In genomic region chr5:122344260-122344659, GRCm38 (mm10) we compare ENCODE assay signal across 8 mouse cellular contexts. TPM values are rescaled to one million over a fixed set of nuclear protein-coding genes. Genes with fewer than 3 reads are reported as not detected.
DNase-seq lines count a peak whose midpoint lies in the region; ATAC-seq and TF ChIP-seq lines count a peak whose summit lies in the region.

No protein-coding gene starts in this region.

- no peaks in the 10 kb centered on the region for H3K27me3 ChIP-seq in neural tube, embryonic 15.5 days (replicated peaks)
- no peaks in the 10 kb centered on the region for H3K27me3 ChIP-seq in forebrain, postnatal 0 days (ENCODE audit: insufficient read depth, low read length)
- H3K27me3 ChIP-seq in intestine, embryonic 14.5 days (replicated peaks; ENCODE audit: control insufficient read depth, insufficient read depth, low read length): no peaks in the 10 kb centered on the region
- no peaks in the 10 kb centered on the region for H3K27me3 ChIP-seq in liver, embryonic 11.5 days (replicated peaks; ENCODE audit: control insufficient read depth, insufficient read depth, low read length)
- no peaks in the 10 kb centered on the region for H3K27me3 ChIP-seq in thymus, adult 2 months (ENCODE audit: control insufficient read depth, insufficient read depth, low read length)

- TF ChIP-seq CTCF in forebrain, postnatal 0 days (IDR thresholded peaks at IDR 0.05; ENCODE audit: low read depth): peak; percentile 89
- TF ChIP-seq CTCF in thymus, adult 2 months (IDR thresholded peaks at IDR 0.05; ENCODE audit: borderline replicate concordance, control insufficient read depth, extremely low read depth, insufficient read depth, low read length, poor library complexity): peak; percentile 44; the same call in 1 of the 2 replicates

- no peak for ATAC-seq in neural tube, embryonic 15.5 days (ENCODE audit: low FRiP score)
- ATAC-seq in forebrain, postnatal 0 days: peak; percentile 67
- 0 out of 2 replicates have a peak, but pooled peaks have one; percentile 50 for ATAC-seq in intestine, embryonic 14.5 days (replicated peaks; ENCODE audit: low FRiP score, low TSS enrichment, low read depth)
- ATAC-seq in liver, embryonic 11.5 days (replicated peaks; ENCODE audit: low FRiP score): no peak

- no peaks in the 10 kb centered on the region for H3K36me3 ChIP-seq in neural tube, embryonic 15.5 days
- no peaks in the 10 kb centered on the region for H3K36me3 ChIP-seq in forebrain, postnatal 0 days (ENCODE audit: insufficient read depth)
- no peaks in the 10 kb centered on the region for H3K36me3 ChIP-seq in intestine, embryonic 14.5 days (ENCODE audit: control insufficient read depth, insufficient read depth, low read length)
- no peaks in the 10 kb centered on the region for H3K36me3 ChIP-seq in liver, embryonic 11.5 days (ENCODE audit: control insufficient read depth, insufficient read depth, low read length)
- no peaks in the 10 kb centered on the region for H3K36me3 ChIP-seq in thymus, adult 2 months (ENCODE audit: control insufficient read depth, insufficient read depth, low read length)

- DNase-seq in neural tube, embryonic 10.5 days (ENCODE audit: extremely low spot score, low spot score): peak; percentile 70
- DNase-seq in c-Kit-positive CD71-negative TER-119-negative erythroid progenitor cells, embryonic 14.5 days (ENCODE audit: low read depth): peak; percentile 78
- peak; percentile 87 for DNase-seq in forebrain, postnatal 0 days
- DNase-seq in intestine, embryonic 14.5 days (ENCODE audit: low spot score): peak; percentile 85
- peak; percentile 66 for DNase-seq in liver, embryonic 11.5 days (ENCODE audit: low spot score)
- peak; percentile 58 for DNase-seq in ovary, postnatal 14 days (ENCODE audit: low spot score)
- DNase-seq in thymus, adult 2 months: peak; percentile 87

- H3K9ac ChIP-seq in neural tube, embryonic 15.5 days (replicated peaks): no peak overlapping the region
- no peak overlapping the region for H3K9ac ChIP-seq in forebrain, postnatal 0 days
- no peak overlapping the region for H3K9ac ChIP-seq in intestine, embryonic 14.5 days (ENCODE audit: low read length)
- no peak overlapping the region for H3K9ac ChIP-seq in liver, embryonic 11.5 days (ENCODE audit: low read depth, low read length)

- H3K4me1 ChIP-seq in neural tube, embryonic 15.5 days: peaks cover 8% of the 10 kb centered on the region; the same call in 1 of the 2 replicates
- no peaks in the 10 kb centered on the region for H3K4me1 ChIP-seq in forebrain, postnatal 0 days (ENCODE audit: insufficient read depth)
- no peaks in the 10 kb centered on the region for H3K4me1 ChIP-seq in intestine, embryonic 14.5 days (replicated peaks; ENCODE audit: control insufficient read depth, insufficient read depth, low read length)
- H3K4me1 ChIP-seq in liver, embryonic 11.5 days (replicated peaks; ENCODE audit: control insufficient read depth, insufficient read depth, low read length): no peaks in the 10 kb centered on the region
- H3K4me1 ChIP-seq in thymus, adult 2 months (replicated peaks; ENCODE audit: control insufficient read depth, insufficient read depth, low read length): no peaks in the 10 kb centered on the region

- no peaks in the 10 kb centered on the region for H3K9me3 ChIP-seq in neural tube, embryonic 15.5 days (replicated peaks)
- H3K9me3 ChIP-seq in forebrain, postnatal 0 days (ENCODE audit: low read length): no peaks in the 10 kb centered on the region
- no peaks in the 10 kb centered on the region for H3K9me3 ChIP-seq in intestine, embryonic 14.5 days (ENCODE audit: control insufficient read depth, low read length)
- no peaks in the 10 kb centered on the region for H3K9me3 ChIP-seq in liver, embryonic 11.5 days (ENCODE audit: control insufficient read depth, low read length)

- H3K27ac ChIP-seq in neural tube, embryonic 15.5 days (replicated peaks): no peak overlapping the region
- H3K27ac ChIP-seq in forebrain, postnatal 0 days (ENCODE audit: low read depth, low read length): no peak overlapping the region
- no peak overlapping the region for H3K27ac ChIP-seq in intestine, embryonic 14.5 days (ENCODE audit: low read depth)
- H3K27ac ChIP-seq in liver, embryonic 11.5 days (ENCODE audit: low read depth, low read length): no peak overlapping the region
- no peak overlapping the region for H3K27ac ChIP-seq in thymus, adult 2 months (ENCODE audit: control insufficient read depth, insufficient read depth, low read length)

- no peak overlapping the region for H3K4me3 ChIP-seq in neural tube, embryonic 15.5 days (replicated peaks)
- no peak overlapping the region for H3K4me3 ChIP-seq in forebrain, postnatal 0 days (ENCODE audit: low read depth, low read length)
- H3K4me3 ChIP-seq in intestine, embryonic 14.5 days (ENCODE audit: low read depth, low read length): no peak overlapping the region
- no peak overlapping the region for H3K4me3 ChIP-seq in liver, embryonic 11.5 days (ENCODE audit: low read depth, low read length)
- no peak overlapping the region for H3K4me3 ChIP-seq in thymus, adult 2 months (ENCODE audit: control insufficient read depth, insufficient read depth, low read length)

- 5% methylated on average over 5 of the region's 5 CpGs for WGBS in neural tube, embryonic 15.5 days
- 6% methylated on average over 5 of the region's 5 CpGs for WGBS in forebrain, postnatal 0 days
- WGBS in intestine, embryonic 14.5 days: 10% methylated on average over 5 of the region's 5 CpGs
- 9% methylated on average over 5 of the region's 5 CpGs for WGBS in liver, embryonic 11.5 days
- WGBS in thymus, adult 2 months: 5% methylated on average over 5 of the region's 5 CpGs

- H3K4me2 ChIP-seq in neural tube, embryonic 15.5 days: no peak overlapping the region
- no peak overlapping the region for H3K4me2 ChIP-seq in forebrain, postnatal 0 days (ENCODE audit: low read depth)
- no peak overlapping the region for H3K4me2 ChIP-seq in intestine, embryonic 14.5 days (ENCODE audit: low read length)
- H3K4me2 ChIP-seq in liver, embryonic 11.5 days: no peak overlapping the region

- no peak for TF ChIP-seq POLR2A in thymus, adult 2 months (IDR thresholded peaks at IDR 0.05; ENCODE audit: control insufficient read depth, extremely low read depth, insufficient read depth, low read length, poor library complexity)

RNA-seq across cellular contexts. Expression of gene Rad9b, which starts 9.8 kb away (rescaled TPM):
- polyA plus RNA-seq in neural tube, embryonic 15.5 days (2015; fragmentation: Nextera tagmentation; extraction: Ambion mirVana): 19.1 and 22.1 TPM in 2 replicates
- total RNA-seq in forebrain, postnatal 0 days (2014; rRNA removed): 16.4 and 20.0 TPM in 2 replicates
- 14.1 and 14.6 TPM in 2 replicates for polyA plus RNA-seq in forebrain, postnatal 0 days (2015; fragmentation: Nextera tagmentation; extraction: Ambion mirVana)
- polyA plus RNA-seq in intestine, embryonic 14.5 days (2014; fragmentation: Nextera tagmentation; extraction: Ambion mirVana): 10.7 and 11.3 TPM in 2 replicates
- 7.0 and 7.9 TPM in 2 replicates for polyA plus RNA-seq in liver, embryonic 11.5 days (2014; fragmentation: Nextera tagmentation; extraction: Ambion mirVana)
- polyA plus RNA-seq in thymus, adult 2 months (2012; rRNA removed): 6.3 and 7.2 TPM in 2 replicates

RNA-seq across cellular contexts. Expression of gene Vps29, which starts 9.9 kb away (rescaled TPM):
- 309 and 343 TPM in 2 replicates for polyA plus RNA-seq in neural tube, embryonic 15.5 days (2015; fragmentation: Nextera tagmentation; extraction: Ambion mirVana)
- total RNA-seq in forebrain, postnatal 0 days (2014; rRNA removed): 142 and 157 TPM in 2 replicates
- 364 and 391 TPM in 2 replicates for polyA plus RNA-seq in forebrain, postnatal 0 days (2015; fragmentation: Nextera tagmentation; extraction: Ambion mirVana)
- 243 and 254 TPM in 2 replicates for polyA plus RNA-seq in intestine, embryonic 14.5 days (2014; fragmentation: Nextera tagmentation; extraction: Ambion mirVana)
- 204 and 211 TPM in 2 replicates for polyA plus RNA-seq in liver, embryonic 11.5 days (2014; fragmentation: Nextera tagmentation; extraction: Ambion mirVana)
- polyA plus RNA-seq in thymus, adult 2 months (2012; rRNA removed): 38.7 and 54.5 TPM in 2 replicates

RNA-seq across cellular contexts. Expression of gene Gpn3, which starts 27.4 kb away (rescaled TPM):
- 45.7 and 51.5 TPM in 2 replicates for polyA plus RNA-seq in neural tube, embryonic 15.5 days (2015; fragmentation: Nextera tagmentation; extraction: Ambion mirVana)
- total RNA-seq in forebrain, postnatal 0 days (2014; rRNA removed): 31.2 and 37.6 TPM in 2 replicates
- polyA plus RNA-seq in forebrain, postnatal 0 days (2015; fragmentation: Nextera tagmentation; extraction: Ambion mirVana): 41.0 and 44.2 TPM in 2 replicates
- polyA plus RNA-seq in intestine, embryonic 14.5 days (2014; fragmentation: Nextera tagmentation; extraction: Ambion mirVana): 66.5 and 67.9 TPM in 2 replicates
- 112 and 114 TPM in 2 replicates for polyA plus RNA-seq in liver, embryonic 11.5 days (2014; fragmentation: Nextera tagmentation; extraction: Ambion mirVana)
- polyA plus RNA-seq in thymus, adult 2 months (2012; rRNA removed): 103 TPM in 2 replicates

RNA-seq across cellular contexts. Expression of gene Fam216a, which starts 27.9 kb away (rescaled TPM):
- 133 and 152 TPM in 2 replicates for polyA plus RNA-seq in neural tube, embryonic 15.5 days (2015; fragmentation: Nextera tagmentation; extraction: Ambion mirVana)
- total RNA-seq in forebrain, postnatal 0 days (2014; rRNA removed): 136 and 141 TPM in 2 replicates
- 147 and 150 TPM in 2 replicates for polyA plus RNA-seq in forebrain, postnatal 0 days (2015; fragmentation: Nextera tagmentation; extraction: Ambion mirVana)
- polyA plus RNA-seq in intestine, embryonic 14.5 days (2014; fragmentation: Nextera tagmentation; extraction: Ambion mirVana): 61.2 and 68.4 TPM in 2 replicates
- polyA plus RNA-seq in liver, embryonic 11.5 days (2014; fragmentation: Nextera tagmentation; extraction: Ambion mirVana): 50.7 and 52.1 TPM in 2 replicates
- polyA plus RNA-seq in thymus, adult 2 months (2012; rRNA removed): 52.6 and 54.4 TPM in 2 replicates

RNA-seq across cellular contexts. Expression of gene Arpc3, which starts 47.4 kb away (rescaled TPM):
- polyA plus RNA-seq in neural tube, embryonic 15.5 days (2015; fragmentation: Nextera tagmentation; extraction: Ambion mirVana): 163 and 167 TPM in 2 replicates
- 234 and 357 TPM in 2 replicates for total RNA-seq in forebrain, postnatal 0 days (2014; rRNA removed)
- 171 and 225 TPM in 2 replicates for polyA plus RNA-seq in forebrain, postnatal 0 days (2015; fragmentation: Nextera tagmentation; extraction: Ambion mirVana)
- polyA plus RNA-seq in intestine, embryonic 14.5 days (2014; fragmentation: Nextera tagmentation; extraction: Ambion mirVana): 39.3 and 44.0 TPM in 2 replicates
- 122 and 125 TPM in 2 replicates for polyA plus RNA-seq in liver, embryonic 11.5 days (2014; fragmentation: Nextera tagmentation; extraction: Ambion mirVana)
- 220 and 224 TPM in 2 replicates for polyA plus RNA-seq in thymus, adult 2 months (2012; rRNA removed)

Comparison
In these comparisons a context has a peak if more than half of its experiments do, and no peak if none do; other contexts are left out.
1. ATAC-seq: peak in forebrain, postnatal 0 days (single experiment) and intestine, embryonic 14.5 days (single experiment); none in neural tube, embryonic 15.5 days (single experiment) and liver, embryonic 11.5 days (single experiment).
2. Peak in every context shown above with its lines, with median percentiles within 50 percentile points of each other: DNase-seq.